Mouse (Mus musculus) bone marrow macrophage, adult 2 months (primary cell): ENCODE measurements at regions not wholly inside any gene's neighbourhood (a gene's known extent, or its start where the extent isn't known, plus 50 kb on each side); places are given as distances from the start of the nearest gene placed in this dataset.

Experiments
- CTCF ChIP-seq: IDR thresholded peaks from 2 replicates; pipeline ENCODE4 v1.5.1; 2012; ENCODE audit warnings: low read depth, mild to moderate bottlenecking, low read length, moderate library complexity
- POLR2A ChIP-seq: IDR thresholded peaks from 2 replicates; pipeline ENCODE4 v1.6.1; 2012; ENCODE audit warnings: mild to moderate bottlenecking, low read depth, low read length, borderline replicate concordance

GRCm38 (mm10) chr3:83576155-83576554 is 190.0 kb upstream of the Sfrp2 start:
- TF ChIP-seq POLR2A (no peak), CTCF (no peak)
